Mouse (Mus musculus): ENCODE measurements at regions not wholly inside any gene's neighbourhood (a gene's known extent, or its start where the extent isn't known, plus 50 kb on each side); places are given as distances from the start of the nearest gene placed in this dataset.
A peak's percentile ranks its signal among the peaks of the same experiment; 100 is the strongest.

- Histone ChIP-seq H3K9ac (ENCODE audit: low read depth, low read length) (no peak overlapping the region), H3K4me1 (replicated peaks; ENCODE audit: insufficient read depth, low read length) (no peaks in the 10 kb centered on the region), H3K27me3 (ENCODE audit: insufficient read depth, low read length) (no peaks in the 10 kb centered on the region), H3K27ac (no peak overlapping the region), H3K4me2 (ENCODE audit: low read length) (no peak overlapping the region), H3K4me3 (replicated peaks; ENCODE audit: low read depth, low read length) (no peak overlapping the region), H3K9me3 (replicated peaks; ENCODE audit: low read length) (no peaks in the 10 kb centered on the region), H3K36me3 (ENCODE audit: insufficient read depth, low read length) (no peaks in the 10 kb centered on the region)
- no peak for TF ChIP-seq CTCF (IDR thresholded peaks at IDR 0.05; ENCODE audit: low read depth)
- peak; percentile 58 for DNase-seq (ENCODE audit: low spot score)
- no peak for ATAC-seq (replicated peaks; ENCODE audit: low FRiP score, low read depth)
- 37% methylated on average over 3 of the region's 3 CpGs for WGBS
These were observed 213.9 kb upstream of the Stt3b start for GRCm38 (mm10) chr9:115524161-115524560.

- 27% methylated on average over 5 of the region's 5 CpGs for WGBS
- no peaks in the 10 kb centered on the region for H3K9me3 ChIP-seq (replicated peaks; ENCODE audit: low read length)
These were observed 214.4 kb upstream of the Stt3b start for GRCm38 (mm10) chr9:115524591-115524990.

GRCm38 (mm10) chr9:115526322-115526721, 216.1 kb upstream of the Stt3b start:
- DNase-seq (ENCODE audit: low spot score), result no peak
- H3K27me3 ChIP-seq (ENCODE audit: insufficient read depth, low read length), result no peaks in the 10 kb centered on the region
- 83% methylated on average over 4 of the region's 4 CpGs for WGBS
- no peak for ATAC-seq (replicated peaks; ENCODE audit: low FRiP score, low read depth)
- H3K4me1 ChIP-seq (replicated peaks; ENCODE audit: insufficient read depth, low read length), result no peaks in the 10 kb centered on the region
- H3K36me3 ChIP-seq (ENCODE audit: insufficient read depth, low read length), result no peaks in the 10 kb centered on the region
- no peak overlapping the region for H3K27ac ChIP-seq
- no peak overlapping the region for H3K9ac ChIP-seq (ENCODE audit: low read depth, low read length)
- no peak overlapping the region for H3K4me3 ChIP-seq (replicated peaks; ENCODE audit: low read depth, low read length)
- TF ChIP-seq CTCF (IDR thresholded peaks at IDR 0.05; ENCODE audit: low read depth), result no peak
- H3K9me3 ChIP-seq (replicated peaks; ENCODE audit: low read length), result no peaks in the 10 kb centered on the region
- no peak overlapping the region for H3K4me2 ChIP-seq (ENCODE audit: low read length)

More at GRCm38 (mm10) chr9:115524591-115524990, 214.4 kb upstream of the Stt3b start:
- Histone ChIP-seq H3K4me3 (replicated peaks; ENCODE audit: low read depth, low read length) (no peak overlapping the region), H3K4me1 (replicated peaks; ENCODE audit: insufficient read depth, low read length) (no peaks in the 10 kb centered on the region), H3K9ac (ENCODE audit: low read depth, low read length) (no peak overlapping the region), H3K36me3 (ENCODE audit: insufficient read depth, low read length) (no peaks in the 10 kb centered on the region), H3K27ac (no peak overlapping the region), H3K27me3 (ENCODE audit: insufficient read depth, low read length) (no peaks in the 10 kb centered on the region), H3K4me2 (ENCODE audit: low read length) (no peak overlapping the region)
- no peak for TF ChIP-seq CTCF (IDR thresholded peaks at IDR 0.05; ENCODE audit: low read depth)
- DNase-seq (ENCODE audit: low spot score) (peak; percentile 69), ATAC-seq (replicated peaks; ENCODE audit: low FRiP score, low read depth) (no peak)

- no peaks in the 10 kb centered on the region for H3K27me3 ChIP-seq (ENCODE audit: insufficient read depth, low read length)
- H3K4me3 ChIP-seq (replicated peaks; ENCODE audit: low read depth, low read length), result no peak overlapping the region
- H3K36me3 ChIP-seq (ENCODE audit: insufficient read depth, low read length), result no peaks in the 10 kb centered on the region
- no peak overlapping the region for H3K4me2 ChIP-seq (ENCODE audit: low read length)
- 79% methylated on average over 6 of the region's 6 CpGs for WGBS
- no peak for TF ChIP-seq CTCF (IDR thresholded peaks at IDR 0.05; ENCODE audit: low read depth)
- H3K4me1 ChIP-seq (replicated peaks; ENCODE audit: insufficient read depth, low read length), result no peaks in the 10 kb centered on the region
- DNase-seq (ENCODE audit: low spot score) (no peak), ATAC-seq (replicated peaks; ENCODE audit: low FRiP score, low read depth) (no peak)
- H3K27ac ChIP-seq, result no peak overlapping the region
- H3K9me3 ChIP-seq (replicated peaks; ENCODE audit: low read length), result no peaks in the 10 kb centered on the region
- no peak overlapping the region for H3K9ac ChIP-seq (ENCODE audit: low read depth, low read length)
These were observed 216.8 kb upstream of the Stt3b start for GRCm38 (mm10) chr9:115526981-115527380.

- H3K4me1 ChIP-seq (replicated peaks; ENCODE audit: insufficient read depth, low read length), result no peaks in the 10 kb centered on the region
- H3K9ac ChIP-seq (ENCODE audit: low read depth, low read length), result no peak overlapping the region
- H3K4me2 ChIP-seq (ENCODE audit: low read length), result no peak overlapping the region
- no peak for TF ChIP-seq CTCF (IDR thresholded peaks at IDR 0.05; ENCODE audit: low read depth)
- no peaks in the 10 kb centered on the region for H3K9me3 ChIP-seq (replicated peaks; ENCODE audit: low read length)
- 19% methylated on average over 3 of the region's 3 CpGs for WGBS
- H3K27me3 ChIP-seq (ENCODE audit: insufficient read depth, low read length), result no peaks in the 10 kb centered on the region
- no peaks in the 10 kb centered on the region for H3K36me3 ChIP-seq (ENCODE audit: insufficient read depth, low read length)
- ATAC-seq (replicated peaks; ENCODE audit: low FRiP score, low read depth), result no peak
- no peak for DNase-seq (ENCODE audit: low spot score)
- H3K4me3 ChIP-seq (replicated peaks; ENCODE audit: low read depth, low read length), result no peak overlapping the region
- no peak overlapping the region for H3K27ac ChIP-seq
These were observed 224.0 kb upstream of the Stt3b start for GRCm38 (mm10) chr9:115534198-115534597.

- no peak overlapping the region for H3K9ac ChIP-seq (ENCODE audit: low read depth, low read length)
- no peak for ATAC-seq (replicated peaks; ENCODE audit: low FRiP score, low read depth)
These were observed 233.4 kb upstream of the Stt3b start for GRCm38 (mm10) chr9:115543665-115544064.

GRCm38 (mm10) chr9:115545178-115545577, 235.0 kb upstream of the Stt3b start:
- Histone ChIP-seq H3K4me2 (ENCODE audit: low read length) (no peak overlapping the region), H3K27me3 (ENCODE audit: insufficient read depth, low read length) (no peaks in the 10 kb centered on the region), H3K9ac (ENCODE audit: low read depth, low read length) (no peak overlapping the region), H3K9me3 (replicated peaks; ENCODE audit: low read length) (no peaks in the 10 kb centered on the region), H3K36me3 (ENCODE audit: insufficient read depth, low read length) (no peaks in the 10 kb centered on the region), H3K4me1 (replicated peaks; ENCODE audit: insufficient read depth, low read length) (peaks cover 7% of the 10 kb centered on the region; the same call in 1 of the 2 replicates), H3K4me3 (replicated peaks; ENCODE audit: low read depth, low read length) (no peak overlapping the region), H3K27ac (no peak overlapping the region)
- WGBS, result 90% methylated on average over 4 of the region's 4 CpGs
- no peak for TF ChIP-seq CTCF (IDR thresholded peaks at IDR 0.05; ENCODE audit: low read depth)
- ATAC-seq (replicated peaks; ENCODE audit: low FRiP score, low read depth) (no peak), DNase-seq (ENCODE audit: low spot score) (no peak)

More at GRCm38 (mm10) chr9:115543665-115544064, 233.4 kb upstream of the Stt3b start:
- TF ChIP-seq CTCF (IDR thresholded peaks at IDR 0.05; ENCODE audit: low read depth), result no peak
- H3K36me3 ChIP-seq (ENCODE audit: insufficient read depth, low read length), result no peaks in the 10 kb centered on the region
- no peak for DNase-seq (ENCODE audit: low spot score)
- no peaks in the 10 kb centered on the region for H3K9me3 ChIP-seq (replicated peaks; ENCODE audit: low read length)
- H3K4me3 ChIP-seq (replicated peaks; ENCODE audit: low read depth, low read length), result no peak overlapping the region
- H3K27me3 ChIP-seq (ENCODE audit: insufficient read depth, low read length), result no peaks in the 10 kb centered on the region
- 44% methylated on average over 9 of the region's 9 CpGs for WGBS
- H3K27ac ChIP-seq, result no peak overlapping the region
- H3K4me2 ChIP-seq (ENCODE audit: low read length), result no peak overlapping the region
- H3K4me1 ChIP-seq (replicated peaks; ENCODE audit: insufficient read depth, low read length), result peaks cover 4% of the 10 kb centered on the region; the same call in 1 of the 2 replicates

Data from kidney, postnatal 0 days (tissue).